Mouse (Mus musculus): ENCODE measurements around the gene Dip2b.

DNA sequence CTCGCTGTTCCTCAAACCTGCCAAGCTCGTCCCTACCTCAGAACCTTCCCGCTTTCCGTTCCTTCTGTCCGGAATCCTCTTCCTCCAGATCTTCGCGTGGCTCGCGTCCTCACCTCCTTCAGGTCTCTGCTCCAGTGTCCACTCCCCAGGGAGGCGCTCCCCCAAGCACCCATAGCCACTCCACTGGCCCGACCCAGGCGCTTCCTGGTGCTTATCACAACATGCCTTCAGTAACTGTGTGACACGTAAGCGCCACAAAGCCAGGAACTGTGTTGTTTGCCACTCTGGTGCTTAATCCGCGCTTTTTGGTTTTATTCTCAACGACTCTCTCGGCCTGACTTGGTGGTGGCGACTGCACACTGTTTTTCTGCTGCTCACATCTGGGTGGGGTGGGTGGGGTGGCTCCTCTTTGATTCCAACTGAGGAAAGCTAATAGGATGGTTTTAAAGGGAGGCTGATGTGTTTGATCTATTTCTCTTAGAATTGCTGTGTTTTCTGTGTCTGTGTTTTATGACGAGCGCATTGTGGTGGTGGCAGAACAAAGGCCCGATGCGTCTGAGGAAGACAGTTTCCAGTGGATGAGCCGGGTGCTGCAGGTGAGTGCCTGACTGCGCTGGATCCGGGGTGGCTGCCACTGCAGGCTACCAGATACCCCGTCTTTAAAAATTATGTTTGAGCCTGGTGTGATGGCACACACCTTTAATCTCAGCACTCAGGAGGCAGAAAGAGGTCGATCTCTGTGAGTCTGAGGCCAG is 144.2 kb downstream of the Dip2b start:
- TF ChIP-seq SIN3A (IDR thresholded peaks at IDR 0.05; ENCODE audit: low read length) (no peak), SMC3 (IDR thresholded peaks at IDR 0.05; ENCODE audit: low read depth, low read length) (no peak), TCF12 (IDR thresholded peaks at IDR 0.05; ENCODE audit: low read depth, low read length) (no peak), EP300 (IDR thresholded peaks at IDR 0.05; ENCODE audit: low read depth in 1 of 2, low read length in 2 of 2) (no peak), ELF1 (IDR thresholded peaks at IDR 0.05; ENCODE audit: low read depth, low read length) (no peak), CTCF (IDR thresholded peaks at IDR 0.05 in 2 of 3, conservative IDR thresholded peaks at IDR 0.05 in 1 of 3; ENCODE audit: control insufficient read depth in 1 of 3, insufficient read depth in 1 of 3, low read depth in 2 of 3, low read length in 3 of 3, poor library complexity in 1 of 3, severe bottlenecking in 1 of 3) (no peak), NRF1 (IDR thresholded peaks at IDR 0.05; ENCODE audit: insufficient read depth, low read depth, low read length, poor library complexity, severe bottlenecking) (no peak), CHD2 (IDR thresholded peaks at IDR 0.05; ENCODE audit: low read length) (no peak), POLR2AphosphoS5 (IDR thresholded peaks at IDR 0.05; ENCODE audit: borderline replicate concordance, low read depth, low read length) (no peak), MYB (IDR thresholded peaks at IDR 0.05; ENCODE audit: low read depth, low read length) (no peak), UBTF (IDR thresholded peaks at IDR 0.05; ENCODE audit: borderline replicate concordance, insufficient read depth, low read depth, low read length) (no peak)
